Mouse (Mus musculus): ENCODE results near the gene Pygb. TPM values are rescaled to one million over a fixed set of nuclear protein-coding genes. Genes with fewer than 3 reads are reported as not detected.

The Pygb gene
- total and polyA plus RNA-seq, 2 experiments from 2014 or later, result 282 to 581 TPM

DNA sequence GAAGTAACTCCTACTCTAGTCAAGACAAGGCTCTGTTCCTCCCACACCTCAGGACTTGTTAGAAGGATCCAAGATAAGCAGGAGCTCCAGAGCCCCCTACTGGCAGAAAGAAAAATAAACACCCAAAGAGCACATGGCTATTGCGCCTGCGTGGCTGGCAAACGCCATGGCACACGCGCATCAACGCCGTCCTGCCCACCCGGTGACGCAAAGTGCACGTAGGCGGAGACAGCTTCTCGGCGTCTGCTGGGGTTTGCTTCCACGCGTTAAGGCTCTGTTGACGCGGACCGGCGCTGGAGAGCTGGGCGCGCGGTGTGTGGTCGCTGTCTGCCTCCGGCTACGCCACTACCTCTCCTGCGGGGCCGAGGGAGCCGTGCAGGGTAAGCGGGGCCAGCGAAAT is 37.7 kb upstream of the Pygb start, which contains the start of gene Entpd6:
Entpd6 (plus strand) TSS at position 189 of the 400 bp plus-strand sequence.
- Histone ChIP-seq H3K27me3 (ENCODE audit: control insufficient read depth, insufficient read depth, low read length) (no peaks in the 10 kb centered on the region), H3K4me1 (ENCODE audit: control insufficient read depth, insufficient read depth) (peaks cover 18% of the 10 kb centered on the region), H3K4me3 (ENCODE audit: low read depth, low read length) (peak within 1 kb of the TSS; percentile 70), H3K9me3 (replicated peaks; ENCODE audit: control insufficient read depth, low read length) (no peaks in the 10 kb centered on the region), H3K4me2 (ENCODE audit: low read depth, low read length) (peak within 1 kb of the TSS; percentile 98), H3K36me3 (replicated peaks; ENCODE audit: control insufficient read depth, insufficient read depth, low read length) (0 out of 2 replicates have a peak, but pooled peaks cover 5% of the 10 kb centered on the region), H3K9ac (replicated peaks; ENCODE audit: low read depth, low read length) (peak within 1 kb of the TSS; percentile 55), H3K27ac (ENCODE audit: low read depth) (peak within 1 kb of the TSS; percentile 90)
- TF ChIP-seq EP300 (IDR thresholded peaks at IDR 0.05; ENCODE audit: low read depth) (no peak), CTCF (IDR thresholded peaks at IDR 0.05; ENCODE audit: low read depth) (peak; percentile 84)
- DNase-seq (ENCODE audit: low spot score) (peak; percentile 94), ATAC-seq (ENCODE audit: insufficient read depth, low read depth) (peak; percentile 96)
- WGBS, result 0% methylated on average over 30 of the region's 30 CpGs

GRCm38 (mm10) chr2:150749283-150749682 is 37.3 kb upstream of the Pygb start:
- TF ChIP-seq CTCF (IDR thresholded peaks at IDR 0.05; ENCODE audit: low read depth) (no peak), EP300 (IDR thresholded peaks at IDR 0.05; ENCODE audit: low read depth) (no peak)
- Histone ChIP-seq H3K27ac (ENCODE audit: low read depth) (peak overlapping the region; percentile 90), H3K36me3 (replicated peaks; ENCODE audit: control insufficient read depth, insufficient read depth, low read length) (0 out of 2 replicates have a peak, but pooled peaks cover 5% of the 10 kb centered on the region), H3K4me3 (ENCODE audit: low read depth, low read length) (peak overlapping the region; percentile 70), H3K27me3 (ENCODE audit: control insufficient read depth, insufficient read depth, low read length) (no peaks in the 10 kb centered on the region), H3K4me1 (ENCODE audit: control insufficient read depth, insufficient read depth) (peaks cover 18% of the 10 kb centered on the region), H3K9ac (replicated peaks; ENCODE audit: low read depth, low read length) (peak overlapping the region; percentile 55), H3K9me3 (replicated peaks; ENCODE audit: control insufficient read depth, low read length) (no peaks in the 10 kb centered on the region), H3K4me2 (ENCODE audit: low read depth, low read length) (peak overlapping the region; percentile 98)
- ATAC-seq (ENCODE audit: insufficient read depth, low read depth) (peak; percentile 71), DNase-seq (ENCODE audit: low spot score) (peak; percentile 35)
- WGBS, result 0% methylated on average over 24 of the region's 24 CpGs

DNA sequence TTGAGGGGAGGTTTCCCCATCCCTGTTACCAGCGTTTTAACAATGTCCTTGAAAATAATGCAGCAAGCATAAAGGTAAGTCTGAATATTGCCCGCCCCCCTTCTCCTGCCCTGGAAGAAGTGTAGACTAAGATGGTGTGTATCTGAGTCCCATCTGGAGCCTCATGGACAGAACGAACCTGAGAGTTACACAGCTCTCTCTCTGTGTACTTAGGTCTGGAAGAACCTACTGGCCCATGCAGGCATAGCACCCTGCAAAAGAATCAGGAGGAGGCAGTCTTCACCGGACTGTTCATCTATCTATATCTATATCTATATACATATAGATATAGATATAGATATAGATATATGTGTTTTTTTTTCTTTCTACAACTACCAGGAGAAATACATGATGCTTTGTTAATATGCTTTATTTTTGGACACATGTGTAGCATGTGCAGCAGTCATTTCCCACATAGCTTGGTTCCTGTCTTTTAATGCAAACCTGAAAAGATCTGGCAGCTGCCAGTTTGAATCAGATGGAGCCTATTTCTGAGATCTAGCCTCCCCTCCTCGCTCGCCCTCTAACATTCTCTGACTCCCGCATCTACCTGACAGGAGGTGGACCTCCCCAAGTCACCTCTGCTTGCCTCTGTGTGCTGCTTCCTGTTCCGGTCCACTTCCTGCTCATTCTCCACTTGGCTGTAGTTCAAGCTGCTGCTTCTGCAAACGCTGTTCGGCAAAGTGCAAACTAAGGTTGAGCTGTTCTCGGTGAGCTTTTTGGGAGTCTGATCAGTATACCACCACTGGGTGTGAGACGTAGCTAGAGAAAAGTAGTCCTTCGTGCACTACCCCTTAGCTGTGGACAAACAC is 36.2 kb upstream of the Pygb start:
- Histone ChIP-seq H3K36me3 (replicated peaks; ENCODE audit: control insufficient read depth, insufficient read depth, low read length) (0 out of 2 replicates have a peak, but pooled peaks cover 5% of the 10 kb centered on the region), H3K4me1 (ENCODE audit: control insufficient read depth, insufficient read depth) (peaks cover 18% of the 10 kb centered on the region), H3K9me3 (replicated peaks; ENCODE audit: control insufficient read depth, low read length) (no peaks in the 10 kb centered on the region), H3K4me2 (ENCODE audit: low read depth, low read length) (peak overlapping the region; percentile 98), H3K4me3 (ENCODE audit: low read depth, low read length) (no peak overlapping the region), H3K27ac (ENCODE audit: low read depth) (no peak overlapping the region), H3K27me3 (ENCODE audit: control insufficient read depth, insufficient read depth, low read length) (no peaks in the 10 kb centered on the region), H3K9ac (replicated peaks; ENCODE audit: low read depth, low read length) (0 out of 2 replicates have a peak overlapping the region, but pooled peaks have one; percentile 55)
- no peak; the same call in 1 of the 2 replicates for TF ChIP-seq CTCF (IDR thresholded peaks at IDR 0.05; ENCODE audit: low read depth)
- TF ChIP-seq EP300 (IDR thresholded peaks at IDR 0.05; ENCODE audit: low read depth), result no peak
- no peak for ATAC-seq (ENCODE audit: insufficient read depth, low read depth)
- DNase-seq (ENCODE audit: low spot score), result no peak
- 52% methylated on average over 13 of the region's 13 CpGs for WGBS

GRCm38 (mm10) chr2:150755016-150755415 is 31.5 kb upstream of the Pygb start:
- no peak for ATAC-seq (ENCODE audit: insufficient read depth, low read depth)
- no peak for DNase-seq (ENCODE audit: low spot score)

DNA sequence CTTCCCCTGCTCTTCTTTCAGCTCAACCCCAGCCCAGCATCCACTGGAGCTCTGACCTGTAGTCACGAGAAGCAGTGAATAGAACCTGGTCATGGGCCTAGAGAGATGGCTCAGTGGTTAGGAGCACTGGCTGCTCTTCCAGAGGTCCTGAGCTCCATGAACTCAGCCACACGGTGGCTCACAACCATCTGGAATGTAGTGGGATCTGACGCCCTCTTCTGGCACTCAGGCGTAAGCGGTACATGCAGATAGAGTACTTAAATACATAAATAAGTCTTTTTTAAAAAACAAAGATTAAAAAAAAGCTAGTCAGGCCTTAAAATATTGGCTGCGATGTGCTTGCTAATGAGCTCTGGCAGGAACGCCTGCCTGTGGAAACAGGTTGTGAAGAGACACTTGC is 25.1 kb upstream of the Pygb start:
- H3K36me3 ChIP-seq (replicated peaks; ENCODE audit: control insufficient read depth, insufficient read depth, low read length), result peaks cover 62% of the 10 kb centered on the region
- H3K4me2 ChIP-seq (ENCODE audit: low read depth, low read length), result no peak overlapping the region

More at GRCm38 (mm10) chr2:150755016-150755415, 31.5 kb upstream of the Pygb start:
- no peak for TF ChIP-seq CTCF (IDR thresholded peaks at IDR 0.05; ENCODE audit: low read depth)
- no peak for TF ChIP-seq EP300 (IDR thresholded peaks at IDR 0.05; ENCODE audit: low read depth)
- Histone ChIP-seq H3K4me1 (ENCODE audit: control insufficient read depth, insufficient read depth) (peaks cover 10% of the 10 kb centered on the region; the same call in 1 of the 2 replicates), H3K9me3 (replicated peaks; ENCODE audit: control insufficient read depth, low read length) (no peaks in the 10 kb centered on the region), H3K9ac (replicated peaks; ENCODE audit: low read depth, low read length) (no peak overlapping the region), H3K4me2 (ENCODE audit: low read depth, low read length) (no peak overlapping the region), H3K36me3 (replicated peaks; ENCODE audit: control insufficient read depth, insufficient read depth, low read length) (peaks cover 37% of the 10 kb centered on the region), H3K4me3 (ENCODE audit: low read depth, low read length) (no peak overlapping the region), H3K27ac (ENCODE audit: low read depth) (no peak overlapping the region), H3K27me3 (ENCODE audit: control insufficient read depth, insufficient read depth, low read length) (no peaks in the 10 kb centered on the region)
- WGBS, result 91% methylated on average over 3 of the region's 3 CpGs

More for the DNA sequence above, 25.1 kb upstream of the Pygb start:
- 84% methylated on average over 7 of the region's 7 CpGs for WGBS
- Histone ChIP-seq H3K9me3 (replicated peaks; ENCODE audit: control insufficient read depth, low read length) (no peaks in the 10 kb centered on the region), H3K27me3 (ENCODE audit: control insufficient read depth, insufficient read depth, low read length) (no peaks in the 10 kb centered on the region), H3K27ac (ENCODE audit: low read depth) (no peak overlapping the region), H3K4me3 (ENCODE audit: low read depth, low read length) (no peak overlapping the region), H3K9ac (replicated peaks; ENCODE audit: low read depth, low read length) (no peak overlapping the region), H3K4me1 (ENCODE audit: control insufficient read depth, insufficient read depth) (peaks cover 10% of the 10 kb centered on the region)
- no peak for TF ChIP-seq EP300 (IDR thresholded peaks at IDR 0.05; ENCODE audit: low read depth)
- no peak for TF ChIP-seq CTCF (IDR thresholded peaks at IDR 0.05; ENCODE audit: low read depth)
- DNase-seq (ENCODE audit: low spot score) (no peak), ATAC-seq (ENCODE audit: insufficient read depth, low read depth) (no peak)

Measured in heart, postnatal 0 days (tissue).